In genomic region chr1:83146547-83146946, GRCm38 (mm10) we compare ENCODE assay signal across 30 mouse cellular contexts. TPM values are rescaled to one million over a fixed set of nuclear protein-coding genes. Genes with fewer than 3 reads are reported as not detected.
DNase-seq lines count a peak whose midpoint lies in the region; ATAC-seq and TF ChIP-seq lines count a peak whose summit lies in the region.
"Had no signal": no experiment of that assay in that cellular context is flagged by ENCODE, and none has a peak within 500 bp of the region (broad histone marks: within the 10 kb centered on the region; RNA-seq: fewer than 3 reads in every experiment).

No protein-coding gene starts in this region.

- no peak for TF ChIP-seq CTCF in small intestine, adult 2 months (IDR thresholded peaks at IDR 0.05; ENCODE audit: extremely low read depth, insufficient read length, insufficient replicate concordance, low read depth, low read length)

- WGBS in intestine, embryonic 16.5 days: 62% methylated on average over 2 of the region's 2 CpGs
- 26% methylated on average over 2 of the region's 2 CpGs for WGBS in small intestine, adult 2 months
- 74% methylated on average over 2 of the region's 2 CpGs for WGBS in stomach, embryonic 16.5 days
- WGBS in midbrain, embryonic 14.5 days: 95% methylated on average over 2 of the region's 2 CpGs

- no peaks in the 10 kb centered on the region for H3K9me3 ChIP-seq in intestine, embryonic 16.5 days (ENCODE audit: control insufficient read depth, low read length)
- H3K9me3 ChIP-seq in stomach, embryonic 16.5 days (replicated peaks; ENCODE audit: control insufficient read depth, low read length): no peaks in the 10 kb centered on the region
- no peaks in the 10 kb centered on the region for H3K9me3 ChIP-seq in midbrain, embryonic 14.5 days (ENCODE audit: control insufficient read depth, low read length)
- H3K9me3 ChIP-seq: forebrain, embryonic 10.5 days; forebrain, embryonic 13.5 days; G1E; heart, embryonic 12.5 days; heart, embryonic 15.5 days; hindbrain, embryonic 10.5 days; hindbrain, embryonic 13.5 days had no signal

- peak overlapping the region; percentile 72 for H3K27ac ChIP-seq in intestine, embryonic 16.5 days (ENCODE audit: low read length)
- H3K27ac ChIP-seq in small intestine, adult 2 months (ENCODE audit: insufficient read depth, low read depth, low read length): peak overlapping the region; percentile 95
- H3K27ac ChIP-seq in stomach, embryonic 16.5 days (ENCODE audit: low read length): peak overlapping the region; percentile 40
- no peak overlapping the region for H3K27ac ChIP-seq in midbrain, embryonic 14.5 days (replicated peaks; ENCODE audit: low read depth, low read length)
- H3K27ac ChIP-seq: forebrain, embryonic 10.5 days; forebrain, embryonic 13.5 days; heart, embryonic 15.5 days; hindbrain, embryonic 10.5 days; hindbrain, embryonic 13.5 days had no signal

- no peaks in the 10 kb centered on the region for H3K27me3 ChIP-seq in intestine, embryonic 16.5 days (replicated peaks; ENCODE audit: control insufficient read depth, insufficient read depth, low read length)
- H3K27me3 ChIP-seq in small intestine, adult 2 months (ENCODE audit: control insufficient read depth, insufficient read depth, low read length): no peaks in the 10 kb centered on the region
- no peaks in the 10 kb centered on the region for H3K27me3 ChIP-seq in stomach, embryonic 16.5 days (ENCODE audit: control insufficient read depth, insufficient read depth, low read length)
- no peaks in the 10 kb centered on the region for H3K27me3 ChIP-seq in midbrain, embryonic 14.5 days (ENCODE audit: control insufficient read depth, insufficient read depth, low read length)
- H3K27me3 ChIP-seq: CH12.LX; forebrain, embryonic 13.5 days; heart, embryonic 12.5 days; heart, embryonic 15.5 days; hindbrain, embryonic 13.5 days; Patski had no signal

- ATAC-seq in intestine, embryonic 16.5 days: peak; percentile 92
- ATAC-seq in stomach, embryonic 16.5 days (ENCODE audit: insufficient read depth, low FRiP score): peak; percentile 91
- no peak for ATAC-seq in midbrain, embryonic 14.5 days (ENCODE audit: low FRiP score, low TSS enrichment)
- ATAC-seq in monocyte, adult 5-6 weeks (replicated peaks; ENCODE audit: insufficient number of reproducible peaks, low FRiP score, low TSS enrichment, poor library complexity, severe bottlenecking): no peak
- ATAC-seq: forebrain, embryonic 13.5 days; hindbrain, embryonic 16.5 days; Patski had no signal

- no peak overlapping the region for H3K4me3 ChIP-seq in intestine, embryonic 16.5 days (ENCODE audit: low read length)
- H3K4me3 ChIP-seq in small intestine, adult 2 months (ENCODE audit: low read depth, low read length): no peak overlapping the region
- no peak overlapping the region for H3K4me3 ChIP-seq in stomach, embryonic 16.5 days (replicated peaks; ENCODE audit: low read length)
- H3K4me3 ChIP-seq in midbrain, embryonic 14.5 days (replicated peaks; ENCODE audit: low read depth, low read length): no peak overlapping the region
- H3K4me3 ChIP-seq: forebrain, embryonic 10.5 days; forebrain, embryonic 13.5 days; heart, embryonic 12.5 days; heart, embryonic 15.5 days; hindbrain, embryonic 10.5 days; hindbrain, embryonic 13.5 days had no signal

- H3K4me2 ChIP-seq in intestine, embryonic 16.5 days (ENCODE audit: low read depth, low read length): no peak overlapping the region
- H3K4me2 ChIP-seq in stomach, embryonic 16.5 days (ENCODE audit: low read depth, low read length): no peak overlapping the region
- no peak overlapping the region for H3K4me2 ChIP-seq in midbrain, embryonic 14.5 days (ENCODE audit: low read length)
- H3K4me2 ChIP-seq: forebrain, embryonic 13.5 days; heart, embryonic 12.5 days; heart, embryonic 15.5 days; hindbrain, embryonic 13.5 days had no signal

- H3K9ac ChIP-seq in intestine, embryonic 16.5 days (ENCODE audit: low read depth, low read length): no peak overlapping the region
- no peak overlapping the region for H3K9ac ChIP-seq in stomach, embryonic 16.5 days (ENCODE audit: low read length)
- no peak overlapping the region for H3K9ac ChIP-seq in midbrain, embryonic 14.5 days (replicated peaks; ENCODE audit: low read length)
- H3K9ac ChIP-seq: forebrain, embryonic 13.5 days; heart, embryonic 12.5 days; heart, embryonic 15.5 days; hindbrain, embryonic 13.5 days had no signal

- no peaks in the 10 kb centered on the region for H3K4me1 ChIP-seq in intestine, embryonic 16.5 days (ENCODE audit: control insufficient read depth, insufficient read depth, low read length)
- peaks cover 8% of the 10 kb centered on the region; the same call in 1 of the 2 replicates for H3K4me1 ChIP-seq in small intestine, adult 2 months (ENCODE audit: control insufficient read depth, insufficient read depth, insufficient read length, low read length)
- H3K4me1 ChIP-seq in stomach, embryonic 16.5 days (ENCODE audit: control insufficient read depth, insufficient read depth, low read length): no peaks in the 10 kb centered on the region
- H3K4me1 ChIP-seq in midbrain, embryonic 14.5 days (ENCODE audit: control insufficient read depth, insufficient read depth, low read length): no peaks in the 10 kb centered on the region
- H3K4me1 ChIP-seq: forebrain, embryonic 10.5 days; forebrain, embryonic 13.5 days; heart, embryonic 12.5 days; heart, embryonic 15.5 days; hindbrain, embryonic 10.5 days; hindbrain, embryonic 13.5 days had no signal

- DNase-seq in midbrain, embryonic 14.5 days: no peak
- no peak for DNase-seq in right cerebral cortex, adult 18-20 months
- DNase-seq: adrenal gland, postnatal 10 days; adrenal gland, postnatal 36 days; B cell, adult 2 months; cerebellum, adult 18-20 months; cerebellum, adult 9-10 months; cerebellum, postnatal 14 days; gastrocnemius, postnatal 25 days; heart, adult 18-20 months; heart, postnatal 10 days; heart, postnatal 36 days had no signal

- H3K36me3 ChIP-seq in intestine, embryonic 16.5 days (ENCODE audit: control insufficient read depth, insufficient read depth, low read length): no peaks in the 10 kb centered on the region
- H3K36me3 ChIP-seq in small intestine, adult 2 months (ENCODE audit: control insufficient read depth, insufficient read depth, low read length): no peaks in the 10 kb centered on the region
- H3K36me3 ChIP-seq in stomach, embryonic 16.5 days (ENCODE audit: control insufficient read depth, insufficient read depth, low read length): no peaks in the 10 kb centered on the region
- no peaks in the 10 kb centered on the region for H3K36me3 ChIP-seq in midbrain, embryonic 14.5 days (ENCODE audit: control insufficient read depth, insufficient read depth, low read length)
- H3K36me3 ChIP-seq: forebrain, embryonic 10.5 days; G1E; heart, embryonic 12.5 days; heart, embryonic 15.5 days; hindbrain, embryonic 10.5 days; hindbrain, embryonic 13.5 days had no signal

- no peak for TF ChIP-seq POLR2A in small intestine, adult 2 months (IDR thresholded peaks at IDR 0.05; ENCODE audit: low read depth, low read length)

RNA-seq across cellular contexts. Expression of gene Daw1, which starts 13.0 kb away (rescaled TPM):
- polyA plus RNA-seq in intestine, embryonic 16.5 days (2015; fragmentation: Nextera tagmentation; extraction: Ambion mirVana): not detected in 2 replicates
- polyA plus RNA-seq in small intestine, adult 2 months (2012; rRNA removed): not detected in 2 replicates
- 0.22 TPM in 1 of 2 replicates, not detected in the other for polyA plus RNA-seq in stomach, embryonic 16.5 days (2015; fragmentation: Nextera tagmentation; extraction: Ambion mirVana)
- 0.80 and 1.00 TPM in 2 replicates for polyA plus RNA-seq in midbrain, embryonic 14.5 days (2014; fragmentation: Nextera tagmentation; extraction: Ambion mirVana)
- total RNA-seq in monocyte, adult 5-6 weeks (2017): not detected in 3 replicates
- total RNA-seq: adrenal gland, adult 18-20 months; adrenal gland, postnatal 10 days; adrenal gland, postnatal 36 days; CH12.LX; G1E; gastrocnemius, adult 8-10 months; gastrocnemius, postnatal 25 days; heart, adult 18-20 months; heart, postnatal 36 days had no signal
- polyA plus RNA-seq: embryonic facial prominence, embryonic 11.5 days; G1E; heart, embryonic 12.5 days had no signal

RNA-seq across cellular contexts. Expression of gene Ccl20, which starts 30.0 kb away (rescaled TPM):
- 4.0 and 5.1 TPM in 2 replicates for polyA plus RNA-seq in intestine, embryonic 16.5 days (2015; fragmentation: Nextera tagmentation; extraction: Ambion mirVana)
- 4.1 and 15.3 TPM in 2 replicates for polyA plus RNA-seq in small intestine, adult 2 months (2012; rRNA removed)
- polyA plus RNA-seq in stomach, embryonic 16.5 days (2015; fragmentation: Nextera tagmentation; extraction: Ambion mirVana): 7.6 and 7.9 TPM in 2 replicates
- polyA plus RNA-seq in midbrain, embryonic 14.5 days (2014; fragmentation: Nextera tagmentation; extraction: Ambion mirVana): not detected in 2 replicates
- not detected in 3 replicates for total RNA-seq in monocyte, adult 5-6 weeks (2017)
- total RNA-seq: adrenal gland, adult 18-20 months; adrenal gland, postnatal 10 days; adrenal gland, postnatal 36 days; gastrocnemius, adult 8-10 months; gastrocnemius, postnatal 25 days; heart, postnatal 10 days; heart, postnatal 36 days had no signal
- polyA plus RNA-seq: embryonic facial prominence, embryonic 11.5 days; forebrain, embryonic 10.5 days; forebrain, embryonic 13.5 days; G1E; gonadal fat pad, adult 2 months; heart, embryonic 15.5 days; hindbrain, embryonic 13.5 days; hindbrain, embryonic 16.5 days had no signal

Comparison
In these comparisons a context has a peak if more than half of its experiments do, and no peak if none do; other contexts are left out.
1. ATAC-seq: peak in intestine, embryonic 16.5 days (single experiment) and stomach, embryonic 16.5 days (single experiment); none in midbrain, embryonic 14.5 days (single experiment) and monocyte, adult 5-6 weeks (single experiment).